Mouse (Mus musculus) regulatory T cell (primary cell): ENCODE measurements around the gene Tns3.

ENCODE experiments used
- in situ Hi-C: fragments of 300-600 bp; cut with MboI, MseI; formaldehyde crosslinking; loops from one replicate; pipeline ENCODE4 v1.15.1; 2025; ENCODE audit warnings: high pct_unique_total_duplicates

Gene Tns3

GRCm38 (mm10) chr11:8680650-8681049 is 16.3 kb upstream of the Tns3 start:
- in situ Hi-C loops, result no loop called here

- in situ Hi-C loops, result no loop called here
These were observed 14.9 kb upstream of the Tns3 start for GRCm38 (mm10) chr11:8679221-8679620.

- in situ Hi-C loops, result no loop called here
These were observed 14.1 kb upstream of the Tns3 start for GRCm38 (mm10) chr11:8678260-8678995.

- in situ Hi-C loops, result no loop called here
These were observed 11.6 kb upstream of the Tns3 start for GRCm38 (mm10) chr11:8675701-8676474.

DNA sequence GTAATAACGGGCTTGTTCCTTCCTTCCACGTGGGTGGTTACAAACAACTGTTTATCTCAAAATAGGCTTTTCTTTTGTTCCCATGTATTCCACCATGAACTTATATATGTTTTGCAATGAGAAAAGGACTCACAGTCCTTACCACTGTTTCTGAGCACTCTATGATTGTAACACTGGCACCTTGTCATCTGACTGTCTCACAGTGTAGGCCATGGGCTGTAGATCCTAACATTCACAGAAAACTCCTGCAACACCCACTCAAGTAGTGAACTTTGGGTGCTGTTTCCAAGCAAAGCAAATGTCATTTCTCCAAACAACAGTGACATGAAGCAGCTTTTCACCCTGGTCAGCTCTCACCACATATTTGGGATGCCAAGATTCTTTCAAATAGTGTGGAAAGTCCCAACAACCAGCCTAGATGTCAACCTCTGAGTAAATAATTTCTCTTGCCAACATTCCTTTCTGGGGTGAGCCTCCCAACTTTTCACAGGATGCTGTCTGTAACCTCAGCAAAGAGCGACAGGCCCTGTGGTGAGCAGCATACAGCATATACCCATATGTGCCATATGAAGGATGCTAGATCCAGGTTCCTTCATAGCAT is 10.3 kb upstream of the Tns3 start:
- in situ Hi-C loops, result loop anchor here (25.0 kb wide), 1 partner anchor 463 kb away; no protein-coding TSS in a partner anchor

GRCm38 (mm10) chr11:8671698-8672097 is 7.4 kb upstream of the Tns3 start:
- in situ Hi-C loops, result loop anchor here (25.0 kb wide), 1 partner anchor 466 kb away; no protein-coding TSS in a partner anchor

DNA sequence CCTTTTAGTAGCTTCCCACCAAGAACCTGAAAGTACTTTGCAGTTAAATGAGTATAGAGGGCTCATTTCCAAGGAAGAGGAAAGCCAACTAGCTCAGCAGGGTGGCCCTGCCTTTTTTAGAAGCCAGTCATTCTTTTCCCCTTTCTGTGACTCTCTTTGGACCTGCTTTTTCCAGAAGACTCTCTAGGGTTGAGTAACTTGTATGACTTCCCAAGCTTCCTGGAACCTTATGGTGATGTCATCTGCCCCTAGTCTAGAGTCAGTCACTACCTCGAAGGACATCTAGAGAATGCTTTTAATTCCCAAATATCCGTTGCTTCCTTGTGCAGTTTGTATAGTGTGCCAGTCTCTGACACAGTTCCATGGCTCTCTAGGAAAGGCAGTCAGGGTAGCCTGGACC is 4.8 kb upstream of the Tns3 start:
- in situ Hi-C loops, result loop anchor here (25.0 kb wide), 1 partner anchor 468 kb away; no protein-coding TSS in a partner anchor

DNA sequence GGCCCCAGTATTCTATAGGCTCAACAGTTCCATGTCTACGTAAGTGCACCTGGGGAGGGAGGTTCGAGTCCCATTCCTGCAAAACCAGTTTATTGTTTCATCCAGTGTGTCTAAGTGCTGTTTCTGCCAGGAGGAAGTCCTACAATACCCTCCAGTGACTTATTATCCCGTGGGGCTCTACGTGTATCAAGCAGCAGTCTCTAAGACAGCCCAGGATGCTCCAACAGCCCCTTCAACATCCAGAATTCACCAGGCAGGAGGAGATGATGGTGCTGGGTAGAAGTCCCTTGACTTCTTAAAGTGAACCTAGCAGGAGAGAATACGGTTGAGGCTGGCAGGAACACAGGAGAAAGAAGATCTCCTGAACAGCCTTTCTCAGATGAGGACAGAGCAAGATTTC is 462 bp upstream of the Tns3 start:
- in situ Hi-C loops, result loop anchor here (25.0 kb wide), 1 partner anchor 473 kb away; no protein-coding TSS in a partner anchor

- in situ Hi-C loops, result loop anchor here (25.0 kb wide), 1 partner anchor 474 kb away; no protein-coding TSS in a partner anchor
These were observed 617 bp downstream of the Tns3 start for GRCm38 (mm10) chr11:8663444-8664392.

- in situ Hi-C loops, result loop anchor here (25.0 kb wide), 1 partner anchor 474 kb away; no protein-coding TSS in a partner anchor
These were observed 1.5 kb downstream of the Tns3 start for GRCm38 (mm10) chr11:8662706-8663429.

DNA sequence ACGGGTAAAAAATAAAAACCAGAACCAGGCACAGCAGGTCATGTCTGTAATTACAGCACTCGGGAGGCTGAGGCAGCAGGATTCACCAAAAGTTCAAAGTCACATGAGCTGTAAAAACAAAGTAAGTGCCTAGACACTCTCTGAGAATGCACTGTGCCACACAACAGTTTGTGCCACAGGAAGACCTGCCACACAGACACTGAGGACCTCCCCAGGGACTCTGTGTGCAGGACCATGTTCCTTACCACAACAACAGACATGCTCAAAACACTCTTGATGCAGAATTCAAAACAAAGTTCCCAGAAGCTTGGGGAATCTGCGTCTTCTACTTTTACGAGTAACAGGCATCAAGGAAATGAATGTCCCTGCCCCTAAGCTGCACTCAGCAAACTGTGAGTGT is 3.4 kb downstream of the Tns3 start:
- in situ Hi-C loops, result loop anchor here (25.0 kb wide), 1 partner anchor 476 kb away; no protein-coding TSS in a partner anchor

DNA sequence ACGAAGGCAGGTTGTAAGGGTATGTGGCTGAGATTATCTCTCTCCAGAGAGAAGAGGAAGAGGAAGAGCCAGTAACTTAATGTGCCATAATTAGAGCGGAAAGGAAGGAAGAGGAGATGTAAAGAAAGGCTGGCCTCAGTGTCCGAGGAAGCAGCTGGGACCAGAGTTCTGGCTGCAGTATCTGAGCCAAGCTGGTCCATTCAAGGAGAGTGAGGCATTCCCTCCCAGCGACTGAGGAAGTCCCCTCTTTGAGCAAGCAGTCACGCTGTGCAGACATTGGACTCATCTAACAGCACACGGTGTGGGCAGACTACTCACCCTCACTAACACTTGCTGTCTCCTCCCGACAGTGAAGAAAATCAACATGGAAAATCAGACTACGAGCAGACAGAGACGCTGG is 4.5 kb downstream of the Tns3 start:
- in situ Hi-C loops, result loop anchor here (25.0 kb wide), 1 partner anchor 477 kb away; no protein-coding TSS in a partner anchor

DNA sequence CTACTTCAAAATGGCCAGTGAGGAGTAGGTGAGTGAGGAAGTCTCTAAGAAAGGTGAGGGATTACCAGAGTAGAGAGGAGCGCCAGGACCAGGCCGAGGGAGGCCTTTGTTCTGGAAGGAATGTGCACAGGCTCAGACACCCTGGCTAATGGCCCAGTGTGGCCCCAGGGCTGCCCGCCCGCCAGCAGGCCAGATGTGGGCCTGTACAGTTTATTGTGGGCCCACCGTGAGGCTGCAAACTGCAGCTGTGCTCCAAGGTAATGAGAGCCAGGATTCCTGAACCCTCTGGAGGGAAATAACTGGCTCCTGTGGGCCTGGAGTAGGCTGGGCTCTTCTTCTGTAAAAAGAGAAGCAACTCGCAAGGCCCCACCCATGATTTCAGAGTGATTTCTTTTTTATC is 5.3 kb downstream of the Tns3 start:
- in situ Hi-C loops, result loop anchor here (25.0 kb wide), 1 partner anchor 478 kb away; no protein-coding TSS in a partner anchor

GRCm38 (mm10) chr11:8657493-8657892 is 6.8 kb downstream of the Tns3 start:
- in situ Hi-C loops, result loop anchor here (25.0 kb wide), 1 partner anchor 480 kb away; no protein-coding TSS in a partner anchor

- in situ Hi-C loops, result loop anchor here (25.0 kb wide), 1 partner anchor 481 kb away; no protein-coding TSS in a partner anchor
These were observed 7.6 kb downstream of the Tns3 start for GRCm38 (mm10) chr11:8656448-8657393.

GRCm38 (mm10) chr11:8653800-8654295 is 10.5 kb downstream of the Tns3 start:
- in situ Hi-C loops, result loop anchor here (25.0 kb wide), 1 partner anchor 483 kb away; no protein-coding TSS in a partner anchor

DNA sequence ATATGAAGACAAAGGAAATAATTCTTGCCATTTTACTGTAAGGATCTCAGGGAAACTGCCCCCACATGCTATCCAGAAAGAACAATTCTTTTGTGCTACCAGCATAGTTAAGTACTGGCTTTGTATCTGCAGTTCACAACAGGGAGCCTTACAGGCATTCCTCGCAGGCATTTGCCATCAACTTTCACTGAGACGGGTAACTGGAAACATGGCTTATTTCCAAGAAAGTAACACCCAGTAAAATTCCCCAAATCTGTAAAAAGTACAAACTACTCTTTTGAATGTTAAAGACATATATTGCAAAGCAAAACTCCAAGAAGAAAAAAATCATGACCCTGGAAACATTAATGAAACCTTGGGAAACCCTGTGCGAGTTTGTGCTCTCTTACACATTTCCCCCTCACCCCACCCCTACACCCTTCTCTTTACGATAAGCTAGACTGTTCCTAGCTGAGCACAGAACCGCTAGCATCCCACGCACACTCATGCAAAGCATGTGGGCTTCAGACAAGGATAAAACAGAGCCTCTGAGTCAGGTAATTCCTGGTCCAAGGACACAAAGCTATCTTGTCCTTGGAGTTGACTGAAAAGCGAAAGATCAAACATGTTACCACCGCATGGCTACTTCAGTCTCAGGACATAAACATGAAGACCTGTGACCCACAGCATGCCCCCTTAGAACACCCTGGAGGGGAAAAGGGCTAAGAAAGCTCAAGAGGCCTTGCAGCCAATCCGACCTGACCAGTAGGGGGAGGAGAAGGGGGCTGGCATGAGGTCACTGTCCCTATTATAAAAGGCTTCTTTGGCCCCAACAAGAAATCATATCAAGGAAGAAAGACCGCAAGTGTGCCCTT is 11.3 kb downstream of the Tns3 start:
- in situ Hi-C loops, result loop anchor here (25.0 kb wide), 1 partner anchor 484 kb away; no protein-coding TSS in a partner anchor
